Comparison of ENCODE assay signal across 14 mouse cellular contexts in the genomic region with DNA sequence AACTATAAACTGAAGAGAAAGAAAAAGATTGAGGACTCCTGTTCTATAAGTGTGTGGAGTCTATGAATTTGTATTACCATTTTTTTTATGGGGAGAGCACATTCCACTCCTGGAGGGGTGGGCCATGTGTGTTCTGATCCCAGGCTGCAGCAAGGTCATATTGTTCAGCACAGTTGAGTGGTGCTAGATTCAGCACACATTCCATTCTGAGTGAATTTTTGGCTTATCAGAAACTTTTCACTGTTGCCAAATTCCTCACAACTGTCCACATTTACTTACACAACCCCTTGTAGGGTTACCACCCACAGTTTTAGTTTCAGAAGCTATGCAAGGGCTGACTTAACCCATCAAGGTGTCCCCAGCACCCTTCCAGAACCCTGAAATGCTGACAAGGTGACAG.
"Had no signal": no experiment of that assay in that cellular context is flagged by ENCODE, and none has a peak within 500 bp of the region (broad histone marks: within the 10 kb centered on the region; RNA-seq: fewer than 3 reads in every experiment).

No protein-coding gene starts in this region.

- H3K4me2 ChIP-seq: limb, embryonic 12.5 days; liver, embryonic 15.5 days; midbrain, embryonic 11.5 days; midbrain, embryonic 15.5 days; neural tube, embryonic 12.5 days had no signal

- H3K27ac ChIP-seq: layer of hippocampus, adult 2 months; limb, embryonic 12.5 days; liver, embryonic 15.5 days; macrophage; midbrain, embryonic 15.5 days; neural tube, embryonic 12.5 days; stomach, postnatal 0 days had no signal

- DNase-seq: kidney, adult 18-20 months; kidney, postnatal 10 days; kidney, postnatal 4 days; liver; thymus, postnatal 4 days had no signal

- H3K27me3 ChIP-seq: limb, embryonic 12.5 days; liver, embryonic 15.5 days; megakaryocyte, embryonic 14.5 days; midbrain, embryonic 15.5 days; neural tube, embryonic 12.5 days had no signal

- ATAC-seq: midbrain, embryonic 15.5 days had no signal

- H3K4me3 ChIP-seq: layer of hippocampus, adult 2 months; limb, embryonic 12.5 days; liver, embryonic 15.5 days; megakaryocyte, embryonic 14.5 days; midbrain, embryonic 15.5 days; neural tube, embryonic 12.5 days had no signal

- H3K4me1 ChIP-seq: limb, embryonic 12.5 days; liver, embryonic 15.5 days; megakaryocyte, embryonic 14.5 days; midbrain, embryonic 15.5 days; neural tube, embryonic 12.5 days had no signal

- H3K9ac ChIP-seq: limb, embryonic 12.5 days; liver, embryonic 15.5 days; midbrain, embryonic 15.5 days; neural tube, embryonic 12.5 days had no signal

- H3K9me3 ChIP-seq: limb, embryonic 12.5 days; liver, embryonic 15.5 days; megakaryocyte, embryonic 14.5 days; midbrain, embryonic 15.5 days; neural tube, embryonic 12.5 days had no signal

- H3K36me3 ChIP-seq: limb, embryonic 12.5 days; liver, embryonic 15.5 days; midbrain, embryonic 15.5 days; neural tube, embryonic 12.5 days had no signal
